Mouse (Mus musculus) cerebellum, adult 2 months (tissue): ENCODE measurements around the gene Vmn1r76.

Experiments
- CTCF ChIP-seq: fragments of 200-500 bp; IDR thresholded peaks from 2 replicates; pipeline ENCODE4 v1.5.1; 2011; ENCODE audit warnings: low read depth, mild to moderate bottlenecking, control low read depth, low read length, moderate library complexity, borderline replicate concordance; ENCODE audit not compliant: insufficient read depth
- POLR2A ChIP-seq: fragments of 200-500 bp; IDR thresholded peaks from 2 replicates; pipeline ENCODE4 v1.6.1; 2011; ENCODE audit warnings: low read length, control low read depth, borderline replicate concordance; ENCODE audit not compliant: insufficient read depth

DNA sequence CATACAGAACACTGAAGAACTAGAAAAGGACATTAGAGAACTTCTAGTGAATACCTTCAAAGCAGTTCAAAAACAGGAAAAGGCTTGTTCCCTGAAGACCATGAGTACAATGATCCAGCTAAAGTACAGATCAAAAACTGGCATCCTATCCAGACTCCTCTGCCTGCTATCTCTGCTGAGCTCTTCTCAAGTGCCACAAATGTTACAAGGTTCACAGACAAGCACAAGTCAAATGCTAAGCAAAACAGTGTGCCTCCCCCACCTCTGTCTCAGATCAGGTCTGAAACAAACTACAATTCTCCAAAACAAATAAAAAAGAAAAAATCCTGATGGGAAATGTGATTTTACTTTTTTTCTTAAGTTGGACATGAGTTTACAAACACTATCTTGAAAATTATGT lies 34.6 kb upstream of the Vmn1r76 start:
- TF ChIP-seq POLR2A (no peak), CTCF (no peak)
